Mouse (Mus musculus): ENCODE results near the gene Nop2.
"Not testable (repeated sequence)": the region's sequence is repeated elsewhere in the genome, so short reads cannot be mapped to it uniquely, and the experiment has no call there.

Nop2 gene

GRCm38 (mm10) chr6:125153018-125153389 is 21.3 kb downstream of the Nop2 start:
- DNase-seq (ENCODE audit: low read depth, low spot score), result no peak

DNA sequence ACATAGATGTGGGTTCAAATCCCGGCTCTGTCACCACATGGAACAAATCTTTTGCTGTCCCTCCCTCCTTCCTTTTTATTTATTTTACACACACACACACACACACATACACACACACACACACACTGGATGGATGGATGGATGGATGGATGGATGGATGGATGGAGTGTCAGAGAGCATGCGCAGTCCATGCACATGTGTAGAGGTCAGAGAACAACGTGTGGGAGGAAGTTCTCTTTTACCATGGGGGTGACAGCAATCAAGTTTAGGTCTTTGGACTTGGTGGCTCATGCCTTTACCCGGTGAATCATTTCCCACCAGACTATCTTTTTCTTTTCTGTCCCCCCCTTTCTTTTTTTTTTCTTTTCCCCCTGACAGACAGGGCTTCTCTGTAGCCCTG is 22.0 kb downstream of the Nop2 start:
- no peak for DNase-seq (ENCODE audit: low read depth, low spot score)

- no peak for DNase-seq (ENCODE audit: low read depth, low spot score)
Measured at GRCm38 (mm10) chr6:125154550-125154949, 22.8 kb downstream of the Nop2 start.

DNA sequence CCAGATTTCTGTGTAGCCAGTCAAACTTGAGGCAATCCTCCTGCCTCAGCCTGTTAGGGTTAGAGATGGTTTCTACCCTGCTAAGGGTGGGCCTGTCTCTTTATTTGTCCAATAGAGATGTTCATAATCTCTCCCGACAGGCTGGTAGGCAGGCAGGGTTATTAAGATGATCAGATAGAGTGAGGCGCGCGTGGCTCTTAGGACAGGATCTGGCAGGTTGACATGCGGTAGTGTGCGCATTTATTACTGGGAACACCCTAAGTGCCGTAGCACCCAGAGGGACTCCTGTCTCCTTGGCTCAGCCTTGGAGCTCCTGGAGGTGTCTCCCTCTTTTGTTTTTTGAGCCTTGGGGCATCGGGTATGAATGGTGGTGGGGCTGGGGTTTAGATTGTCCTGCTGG is 23.6 kb downstream of the Nop2 start:
- DNase-seq (ENCODE audit: low read depth, low spot score), result no peak

- no peak for DNase-seq (ENCODE audit: low read depth, low spot score)
Measured at GRCm38 (mm10) chr6:125156491-125156890, 24.8 kb downstream of the Nop2 start.

DNA sequence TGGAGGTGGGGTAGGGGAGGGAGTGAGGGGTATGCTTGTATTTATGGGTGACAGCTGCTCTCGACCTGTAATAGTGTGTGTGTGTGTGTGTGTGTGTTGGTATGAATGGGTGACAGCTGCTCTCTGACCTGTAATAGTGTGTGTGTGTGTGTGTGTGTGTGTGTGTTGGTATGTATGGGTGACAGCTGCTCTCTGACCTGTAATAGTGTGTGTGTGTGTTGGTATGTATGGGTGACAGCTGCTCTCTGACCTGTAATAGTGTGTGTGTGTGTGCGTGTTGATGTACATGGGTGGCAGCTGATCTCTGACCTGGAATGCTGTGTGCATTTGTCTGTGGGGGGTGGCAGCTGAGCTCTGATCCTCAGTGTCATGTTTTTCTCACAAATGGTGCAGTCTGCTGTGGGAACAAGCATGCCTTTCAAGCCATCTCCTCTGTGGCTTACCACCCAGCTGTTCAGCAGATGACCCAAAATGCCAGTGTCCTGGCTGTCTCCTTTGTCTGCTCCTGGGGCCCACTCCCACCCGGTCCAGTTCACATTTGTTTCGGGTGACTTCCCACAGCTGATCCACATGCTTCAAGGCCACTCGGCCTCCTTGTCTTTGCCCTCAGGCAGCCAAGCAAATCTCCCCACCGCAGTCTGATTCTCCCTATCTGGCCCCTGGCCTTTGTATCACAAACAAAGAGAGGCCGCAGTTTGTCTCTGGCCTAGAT is 25.4 kb downstream of the Nop2 start:
- no peak for DNase-seq (ENCODE audit: low read depth, low spot score)

GRCm38 (mm10) chr6:125158944-125159492 is 27.3 kb downstream of the Nop2 start:
- DNase-seq (ENCODE audit: low read depth, low spot score), result no peak

DNA sequence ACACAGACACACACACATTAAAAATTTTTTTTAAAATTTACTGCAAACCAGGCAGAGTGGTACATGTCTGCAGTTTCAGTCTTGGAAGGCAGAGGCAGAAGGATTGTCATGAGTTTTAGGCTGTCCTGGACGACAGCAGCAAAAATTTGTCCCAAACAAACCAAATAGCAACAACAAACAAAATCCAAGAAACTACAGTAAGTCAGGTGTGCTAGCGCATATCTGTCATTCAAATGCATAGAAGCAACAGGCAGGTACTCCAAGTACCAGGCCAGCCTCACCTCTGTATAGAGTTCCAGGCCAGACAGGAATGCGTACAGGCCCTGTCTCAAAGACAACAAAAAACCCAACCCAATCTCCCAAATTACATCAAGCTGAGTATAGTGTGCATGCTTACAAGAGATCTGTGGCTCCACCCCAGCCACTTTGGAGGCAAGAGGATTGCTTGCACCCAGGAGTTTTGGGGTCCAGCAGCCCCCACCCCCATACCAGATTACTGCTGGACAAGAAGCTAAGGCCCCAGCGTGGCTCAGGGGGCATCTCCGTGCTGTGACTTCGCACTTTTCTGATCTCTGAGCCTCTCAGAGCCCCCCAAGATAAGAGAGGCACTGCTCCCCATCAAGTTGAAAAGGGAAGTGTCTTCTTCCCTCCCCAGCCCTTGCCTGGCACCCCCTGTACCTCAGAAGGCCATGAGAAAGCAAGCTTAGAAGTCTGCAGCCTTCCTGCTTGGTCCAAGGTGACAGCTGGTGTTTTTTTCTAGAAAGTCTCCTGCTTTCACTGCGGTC is 28.3 kb downstream of the Nop2 start:
- DNase-seq (ENCODE audit: low read depth, low spot score), result no peak

- no peak for DNase-seq (ENCODE audit: low read depth, low spot score)
Measured at GRCm38 (mm10) chr6:125160558-125160853, 28.8 kb downstream of the Nop2 start.

- peak; percentile 80 for DNase-seq (ENCODE audit: low read depth, low spot score)
Measured at GRCm38 (mm10) chr6:125160854-125161760, 29.4 kb downstream of the Nop2 start.

DNA sequence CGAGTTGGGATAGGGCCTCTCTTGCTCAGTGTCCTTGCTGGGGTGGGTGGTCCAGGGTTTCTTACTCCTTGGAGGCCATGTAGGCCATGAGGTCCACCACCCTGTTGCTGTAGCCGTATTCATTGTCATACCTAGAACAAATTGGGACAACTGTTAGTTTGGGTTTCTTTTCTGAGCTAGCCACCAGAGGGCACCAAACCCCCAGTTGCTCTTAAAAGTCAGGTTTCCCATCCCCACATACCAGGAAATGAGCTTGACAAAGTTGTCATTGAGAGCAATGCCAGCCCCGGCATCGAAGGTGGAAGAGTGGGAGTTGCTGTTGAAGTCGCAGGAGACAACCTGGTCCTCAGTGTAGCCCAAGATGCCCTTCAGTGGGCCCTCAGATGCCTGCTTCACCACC is 30.3 kb downstream of the Nop2 start:
- not testable (repeated sequence) for DNase-seq (ENCODE audit: low read depth, low spot score)

DNA sequence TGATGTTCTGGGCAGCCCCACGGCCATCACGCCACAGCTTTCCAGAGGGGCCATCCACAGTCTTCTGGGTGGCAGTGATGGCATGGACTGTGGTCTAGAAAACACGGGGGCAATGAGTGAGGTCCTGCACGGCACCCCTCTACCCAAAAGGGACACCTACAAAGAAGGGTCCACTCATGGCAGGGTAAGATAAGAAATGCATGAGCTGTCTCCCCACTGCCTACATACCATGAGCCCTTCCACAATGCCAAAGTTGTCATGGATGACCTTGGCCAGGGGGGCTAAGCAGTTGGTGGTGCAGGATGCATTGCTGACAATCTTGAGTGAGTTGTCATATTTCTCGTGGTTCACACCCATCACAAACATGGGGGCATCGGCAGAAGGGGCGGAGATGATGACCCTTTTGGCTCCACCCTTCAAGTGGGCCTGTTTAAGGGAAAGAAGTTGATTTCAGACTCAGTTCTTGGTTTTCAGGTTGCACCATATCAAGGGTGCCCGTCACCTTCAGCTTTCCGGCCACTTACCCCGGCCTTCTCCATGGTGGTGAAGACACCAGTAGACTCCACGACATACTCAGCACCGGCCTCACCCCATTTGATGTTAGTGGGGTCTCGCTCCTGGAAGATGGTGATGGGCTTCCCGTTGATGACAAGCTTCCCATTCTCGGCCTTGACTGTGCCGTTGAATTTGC is 31.1 kb downstream of the Nop2 start:
- not testable (repeated sequence) for DNase-seq (ENCODE audit: low read depth, low spot score)

- no peak for DNase-seq (ENCODE audit: low read depth, low spot score)
Measured at GRCm38 (mm10) chr6:125163801-125164657, 32.3 kb downstream of the Nop2 start.

- DNase-seq (ENCODE audit: low read depth, low spot score), result peak; percentile 73
Measured at GRCm38 (mm10) chr6:125164672-125165327, 33.1 kb downstream of the Nop2 start.

GRCm38 (mm10) chr6:125165328-125165891 is 33.7 kb downstream of the Nop2 start:
- DNase-seq (ENCODE audit: low read depth, low spot score), result peak; percentile 98

GRCm38 (mm10) chr6:125166051-125166751 is 34.5 kb downstream of the Nop2 start, which contains the start of gene Gapdh:
Gapdh (minus strand) TSS chr6:125166467.
- DNase-seq (ENCODE audit: low read depth, low spot score), result no peak

DNA sequence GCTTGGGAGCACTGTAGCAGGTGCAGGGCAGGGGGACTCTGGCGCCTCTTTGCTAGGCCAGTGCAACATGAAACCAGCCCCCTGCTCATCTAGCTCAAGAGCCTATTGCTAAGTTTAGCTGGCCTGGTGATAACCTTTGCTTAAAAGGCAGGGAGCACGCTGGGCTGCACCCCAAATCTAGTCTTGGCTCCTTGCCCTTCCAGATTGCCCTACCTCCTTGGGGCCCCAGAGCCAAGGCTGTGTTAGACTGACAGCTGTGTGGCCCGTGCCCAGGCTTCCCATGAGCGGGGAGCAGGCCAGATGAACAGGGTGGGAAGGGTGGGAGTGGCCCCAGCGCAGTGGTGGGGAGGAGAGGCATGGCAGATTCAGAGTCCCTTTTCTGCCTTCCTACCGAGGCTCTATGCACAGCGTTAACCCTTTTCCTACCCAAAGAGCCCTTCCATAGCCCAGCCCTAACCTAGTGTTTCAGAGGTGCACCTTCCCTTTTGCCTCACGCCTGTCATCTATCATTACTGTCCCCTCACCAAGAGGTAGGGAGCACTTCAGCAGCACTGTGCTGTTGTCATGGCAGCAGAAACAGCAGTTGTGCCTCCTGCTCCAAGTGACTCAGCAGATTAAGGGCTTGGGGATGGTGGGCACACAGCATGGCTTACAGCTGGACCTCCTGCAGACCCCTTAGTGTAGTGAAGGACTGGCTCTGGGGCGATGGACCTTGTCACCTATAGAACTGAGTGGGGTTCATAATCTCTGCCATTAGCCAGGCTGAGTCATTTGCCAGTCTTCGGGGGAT is 35.3 kb downstream of the Nop2 start:
- DNase-seq (ENCODE audit: low read depth, low spot score), result no peak

DNA sequence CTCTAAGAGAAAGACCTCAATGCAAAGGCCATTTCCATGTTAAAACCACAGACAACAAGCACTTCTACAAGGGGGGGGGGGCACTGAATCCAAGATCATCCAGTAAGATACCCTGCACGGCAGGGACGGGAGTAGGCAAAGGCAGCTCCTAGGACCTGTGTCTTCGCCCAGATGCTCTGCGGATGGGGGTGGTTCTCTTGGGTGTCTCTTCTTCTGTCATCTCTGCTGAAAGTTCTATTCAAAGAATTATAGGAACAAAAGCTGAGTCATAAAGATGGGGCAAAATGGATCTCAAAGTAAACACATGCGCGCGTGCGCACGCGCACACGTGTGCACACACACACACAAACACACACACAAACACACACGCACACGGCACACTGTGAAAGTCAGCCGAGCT is 36.4 kb downstream of the Nop2 start:
- no peak for DNase-seq (ENCODE audit: low read depth, low spot score)
